Mouse (Mus musculus) kidney, postnatal 25 days (tissue): ENCODE data around the gene Ulk1.
A peak's percentile ranks its signal among the peaks of the same experiment; 100 is the strongest.
"Not testable (repeated sequence)": the region's sequence is repeated elsewhere in the genome, so short reads cannot be mapped to it uniquely, and the experiment has no call there.

Source experiments
- DNase-seq, 2 experiments: peaks; one replicate each; pipeline ENCODE4 v3.0.0; 2021; ENCODE audit warnings: mixed read lengths in 2 of 2

The Ulk1 gene

DNA sequence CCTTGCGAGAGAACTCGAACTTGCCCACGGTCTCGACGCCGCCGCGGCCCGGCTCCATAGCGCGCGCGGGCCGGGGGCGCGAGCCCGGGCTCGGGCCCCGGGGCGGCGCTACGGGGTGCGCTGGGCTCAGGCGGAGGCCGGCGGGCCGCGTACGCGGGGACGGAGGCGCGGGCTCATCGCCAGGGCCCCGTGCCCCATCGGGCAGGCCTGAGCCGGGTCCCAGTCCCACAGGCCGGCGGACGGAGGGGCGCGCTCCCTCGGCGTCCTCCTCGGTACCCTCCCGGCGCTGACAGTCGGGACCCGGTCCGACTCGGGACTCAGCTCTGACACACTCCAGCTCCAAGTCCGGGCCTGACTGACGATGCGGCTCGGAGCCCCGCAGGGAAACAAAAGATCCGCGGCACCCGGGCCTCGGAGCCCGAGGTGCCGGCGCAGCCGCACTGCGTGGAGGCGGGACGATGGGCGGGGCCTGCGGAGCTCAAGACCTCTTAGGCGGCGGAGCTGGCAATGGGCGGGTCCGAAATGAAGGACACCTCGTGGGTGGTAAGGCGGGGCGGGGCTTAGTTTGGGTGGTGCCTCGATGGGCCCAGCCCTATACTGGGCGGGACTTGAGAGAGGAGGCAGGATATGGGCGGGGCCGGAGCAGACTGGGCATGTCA, at the start of gene Ulk1:
TSS of gene Ulk1 (minus strand) at position 431 of the 659 bp plus-strand sequence.
- peak; percentile 100 for DNase-seq

- DNase-seq, result peak; percentile 82 to 86
Measured at GRCm38 (mm10) chr5:110859013-110859650, 49.2 kb upstream of the Ulk1 start.

GRCm38 (mm10) chr5:110857091-110857490, 47.2 kb upstream of the Ulk1 start:
- DNase-seq, result peak in 1 of 2 experiments; percentile 23

DNA sequence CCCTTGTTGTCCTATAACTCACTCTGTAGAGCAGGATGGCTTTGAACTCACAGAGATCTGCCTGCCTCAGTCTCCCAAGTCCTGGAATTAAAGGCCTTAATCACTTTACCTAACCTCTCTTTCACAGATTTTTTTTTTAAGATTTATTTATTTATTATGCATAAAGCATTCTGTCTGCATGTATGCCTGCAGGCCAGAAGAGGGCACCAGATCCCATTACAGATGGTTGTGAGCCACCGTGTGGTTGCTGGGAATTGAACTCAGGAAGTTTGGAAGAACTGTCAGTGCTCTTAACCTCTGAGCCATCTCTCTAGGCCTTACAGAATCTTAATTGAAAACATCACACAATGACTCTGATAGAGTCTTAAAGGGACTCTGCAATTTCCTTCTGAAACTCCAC, 43.1 kb upstream of the Ulk1 start:
- DNase-seq, result no peak

DNA sequence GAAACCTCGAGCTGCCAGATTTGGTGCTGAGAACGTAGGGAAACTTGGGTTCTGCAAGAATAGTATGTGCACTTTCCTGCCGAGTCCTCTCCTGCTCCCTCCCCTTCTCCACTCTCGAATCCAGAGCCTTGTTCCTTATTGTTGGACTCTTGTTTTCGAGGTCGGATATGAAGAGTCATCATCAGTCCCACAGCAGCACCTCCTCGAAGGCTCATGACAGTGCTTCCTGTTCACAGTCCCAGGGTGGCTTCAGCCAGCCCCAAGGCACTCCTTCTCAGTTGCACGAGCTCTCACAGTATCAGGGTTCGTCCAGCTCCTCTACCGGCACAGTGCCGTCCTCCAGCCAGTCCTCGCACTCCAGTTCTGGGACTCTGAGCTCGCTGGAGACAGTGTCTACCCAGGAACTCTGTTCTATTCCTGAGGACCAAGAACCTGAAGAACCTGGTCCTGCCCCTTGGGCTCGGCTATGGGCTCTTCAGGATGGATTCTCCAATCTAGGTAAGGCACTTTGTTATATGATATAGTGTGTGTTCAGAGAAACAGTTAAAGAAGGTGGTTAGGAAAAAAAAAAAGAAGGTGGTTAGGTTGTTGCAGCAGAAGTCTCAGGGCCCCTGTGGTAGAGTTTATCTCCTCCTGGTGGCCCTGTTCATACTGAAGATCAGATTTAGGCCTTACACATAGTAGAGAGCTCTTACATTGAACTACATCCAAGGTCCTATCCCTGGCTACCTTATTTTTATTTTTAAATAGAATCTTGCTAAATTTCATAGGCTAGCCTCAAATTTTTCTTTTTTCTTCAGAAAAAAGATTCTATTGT, 31.4 kb upstream of the Ulk1 start:
- no peak for DNase-seq

DNA sequence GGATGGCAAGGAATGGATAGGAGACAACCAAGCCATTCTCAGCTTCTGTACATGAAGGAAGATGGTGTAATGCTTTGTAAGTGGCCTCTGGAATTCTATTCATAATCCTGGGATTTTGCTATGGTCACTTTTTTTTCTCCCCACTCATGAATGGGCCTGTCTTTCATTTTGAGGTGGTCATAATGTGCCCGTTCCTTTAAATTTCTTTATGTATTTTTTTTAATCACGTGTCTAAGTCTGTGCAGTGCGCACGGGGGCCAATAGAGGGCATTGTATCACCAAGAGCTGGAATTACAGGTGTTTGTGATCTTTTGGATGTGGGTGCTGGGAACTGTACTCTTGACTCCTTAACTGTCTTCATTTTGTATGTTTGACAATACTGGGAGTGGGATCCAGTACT, 30.6 kb upstream of the Ulk1 start:
- DNase-seq, result peak in 1 of 2 experiments; percentile 71

GRCm38 (mm10) chr5:110839678-110840365, 29.9 kb upstream of the Ulk1 start, which contains the start of the genes Hscb and Chek2:
TSS of gene Hscb (minus strand) at chr5:110839777.
TSS of gene Chek2 (plus strand) at chr5:110839979.
- DNase-seq, result peak; percentile 98 to 99

GRCm38 (mm10) chr5:110839038-110839677, 29.3 kb upstream of the Ulk1 start:
- DNase-seq, result no peak

DNA sequence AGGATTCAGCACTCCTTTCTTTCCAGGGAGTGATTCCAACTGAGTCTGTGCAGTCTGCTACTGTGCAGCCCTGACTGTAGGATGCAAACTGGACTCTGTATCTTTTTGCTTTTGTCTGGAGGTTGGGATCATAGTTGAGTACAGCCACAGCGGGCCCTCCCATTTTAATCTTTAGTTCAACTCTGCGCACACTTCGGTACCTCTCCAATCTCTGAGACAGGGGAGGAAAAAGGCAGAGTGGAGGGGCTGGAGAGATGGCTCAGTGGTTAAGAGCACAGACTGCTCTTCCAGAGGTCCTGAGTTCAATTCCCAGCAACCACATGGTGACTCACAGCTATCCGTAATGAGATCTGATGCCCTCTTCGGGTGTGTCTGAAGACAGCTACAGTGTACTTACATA, 28.1 kb upstream of the Ulk1 start:
- not testable (repeated sequence) for DNase-seq

GRCm38 (mm10) chr5:110835959-110836358, 26.1 kb upstream of the Ulk1 start:
- DNase-seq, result peak; percentile 60 to 63

- no peak for DNase-seq
Measured at GRCm38 (mm10) chr5:110831036-110831720, 21.3 kb upstream of the Ulk1 start.

- peak; percentile 14 to 42 for DNase-seq
Measured at GRCm38 (mm10) chr5:110827576-110827975, 17.7 kb upstream of the Ulk1 start.

GRCm38 (mm10) chr5:110826781-110827495, 17.0 kb upstream of the Ulk1 start:
- peak; percentile 43 to 72 for DNase-seq

- no peak for DNase-seq
Measured at GRCm38 (mm10) chr5:110824421-110824820, 14.5 kb upstream of the Ulk1 start.

DNA sequence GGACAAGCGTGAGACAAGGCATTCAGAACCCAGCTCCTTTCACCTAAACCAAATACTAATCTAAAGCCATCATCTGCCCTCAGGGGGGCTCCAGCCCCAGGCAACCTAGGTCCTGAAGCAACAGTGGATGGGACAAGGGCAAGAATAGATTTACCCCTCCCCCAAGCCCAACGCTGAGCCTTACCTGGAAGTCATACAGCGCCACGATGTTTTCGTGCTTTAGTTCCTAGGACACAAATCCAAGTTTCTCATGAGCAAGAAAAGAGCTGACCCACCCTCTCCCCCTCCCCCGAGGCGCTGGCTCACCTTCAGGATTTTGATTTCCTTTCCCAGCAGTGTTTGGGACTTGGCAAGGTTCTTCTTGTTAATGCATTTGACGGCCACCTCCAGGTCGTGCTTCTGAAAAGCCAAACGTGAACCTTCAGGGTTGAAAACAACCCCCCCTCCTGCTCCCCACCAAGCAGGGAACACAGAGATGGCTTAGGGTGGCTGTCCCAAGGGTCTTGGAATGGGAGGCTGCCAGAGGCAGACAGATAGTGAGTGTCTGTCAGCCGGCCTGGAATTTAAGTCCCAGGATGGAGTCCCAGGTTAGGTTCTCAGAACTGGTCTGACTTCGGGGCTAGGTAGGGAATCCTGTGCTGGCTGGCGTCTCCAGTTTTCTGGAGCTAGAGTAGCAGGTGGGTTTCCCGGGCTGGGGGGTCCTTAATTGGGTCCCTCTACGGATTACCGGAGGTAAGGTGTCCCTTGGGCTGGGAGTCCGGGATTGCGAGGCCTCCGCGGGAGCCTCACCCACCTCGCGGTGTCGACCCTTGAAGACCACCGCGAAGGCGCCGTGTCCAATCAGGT, 853 bp downstream of the Ulk1 start:
- DNase-seq, result peak; percentile 36 to 62

DNA sequence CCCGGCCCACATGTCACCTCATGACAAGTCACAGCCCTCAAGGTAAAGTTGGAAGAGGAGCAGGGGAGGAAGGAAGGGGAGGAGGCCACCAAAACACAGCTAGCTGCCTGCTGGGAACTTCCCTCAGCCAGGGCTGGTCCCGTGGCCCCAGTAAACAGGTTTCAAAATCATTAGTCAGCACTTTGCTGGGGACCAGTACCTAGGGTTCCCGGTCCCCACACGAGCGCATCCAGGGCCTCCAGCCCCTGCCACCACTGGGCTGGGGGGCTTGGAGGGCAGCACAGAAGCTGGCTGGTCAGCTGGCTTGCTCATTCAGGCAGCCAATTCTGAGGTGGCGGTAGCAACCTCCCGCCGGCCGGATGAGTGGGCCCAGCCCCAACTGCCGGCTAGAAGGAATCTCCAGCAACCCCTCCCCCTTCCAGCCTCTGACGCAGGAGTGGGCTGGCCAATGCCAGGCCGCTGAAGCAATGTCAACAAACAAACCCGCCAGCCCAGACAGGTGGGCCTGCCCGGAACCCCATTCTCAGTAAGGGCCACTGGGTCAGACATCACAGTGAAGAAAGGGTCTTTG, 1.8 kb downstream of the Ulk1 start:
- DNase-seq, result peak; percentile 94 to 95

DNA sequence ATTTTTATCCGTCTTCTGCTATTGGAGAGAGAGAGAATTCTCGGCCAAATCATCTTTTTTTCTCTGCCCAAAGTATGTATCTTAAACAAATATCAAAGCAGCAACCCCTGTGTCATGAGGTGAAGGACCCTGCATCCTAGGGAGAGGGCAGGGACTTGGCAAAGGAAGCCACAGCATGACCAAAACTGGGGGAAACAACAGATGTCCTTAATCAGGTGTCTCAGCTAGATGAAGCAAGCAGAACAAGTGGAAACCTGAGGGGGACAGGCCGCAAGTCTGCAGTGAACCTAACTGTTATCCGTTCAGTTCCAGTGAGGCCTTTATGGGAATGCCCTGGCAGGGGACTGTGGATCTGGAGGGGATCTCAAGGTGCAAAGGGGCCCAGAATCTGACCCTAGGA, 2.4 kb downstream of the Ulk1 start:
- DNase-seq, result no peak

GRCm38 (mm10) chr5:110806676-110807075, 3.2 kb downstream of the Ulk1 start:
- no peak for DNase-seq

DNA sequence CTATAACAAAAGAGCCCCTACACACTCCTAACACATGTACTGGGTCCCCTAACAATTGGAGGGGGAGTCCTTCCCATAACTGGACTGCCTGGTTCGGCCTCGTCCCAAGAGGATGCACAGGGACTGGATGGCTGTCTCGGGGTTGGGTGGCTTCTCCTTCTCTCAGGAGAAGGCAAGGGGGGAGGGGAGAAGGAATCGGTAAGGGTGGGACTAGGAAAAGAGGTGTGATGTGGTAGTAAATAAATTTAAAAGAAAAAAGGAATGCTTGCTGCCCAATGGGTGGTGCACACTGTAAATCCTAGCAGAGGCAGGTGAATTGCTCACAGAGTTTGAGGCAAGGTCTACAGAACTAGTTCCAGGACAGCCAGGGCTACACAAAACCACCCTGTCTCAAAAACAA, 3.7 kb downstream of the Ulk1 start:
- DNase-seq, result no peak
